Mouse (Mus musculus) spleen, adult 10 weeks (tissue): Measurements from ENCODE around the gene Lamb1. TPM values are rescaled to one million over a fixed set of nuclear protein-coding genes. Genes with fewer than 3 reads are reported as not detected.

ENCODE experiments used
- polyA plus RNA-seq: library from polyadenylated mRNA; stranded (reverse); fragments of 350-450 nt; fragmentation: Illumina TruSeq; extraction: RNeasy Lipid Tissue Mini Kit (QIAGEN cat#74804); gene quantifications from one replicate; pipeline ENCODE4 v1.2.3, GENCODE M21; 2015; ENCODE audit warnings: low replicate concordance; ENCODE audit not compliant: insufficient read depth

Lamb1 gene
- 3.0 TPM for polyA plus RNA-seq

GRCm38 (mm10) chr12:31265005-31265721, at the start of gene Lamb1:
Lamb1 (plus strand) TSS chr12:31265234.

GRCm38 (mm10) chr12:31240470-31240869, 24.6 kb upstream of the Lamb1 start, which contains the start of gene Gm6993:
Gm6993 (plus strand) TSS chr12:31240770.

GRCm38 (mm10) chr12:31350944-31351928, 86.2 kb downstream of the Lamb1 start, which contains the start of gene Dld:
Dld (minus strand) TSS chr12:31351453.

Other genes with a start within 250 kb of the Lamb1 start
- gene Fam110c, start 191.4 kb upstream of the Lamb1 start, polyA plus RNA-seq: 0.26 TPM
- not detected for gene Gm6993, start 24.5 kb upstream of the Lamb1 start, polyA plus RNA-seq
- 97.8 TPM for gene Dld, start 86.2 kb downstream of the Lamb1 start, polyA plus RNA-seq
- gene Slc26a3, start 125.6 kb downstream of the Lamb1 start, polyA plus RNA-seq: 0.15 TPM
- gene Cbll1, start 234.4 kb downstream of the Lamb1 start, polyA plus RNA-seq: 24.3 TPM